Mouse (Mus musculus): ENCODE results near the gene 3110082I17Rik. TPM values are rescaled to one million over a fixed set of nuclear protein-coding genes. Genes with fewer than 3 reads are reported as not detected.

3110082I17Rik gene
- polyA plus RNA-seq, 1 experiment from 2014 or later: 26.8 TPM

DNA sequence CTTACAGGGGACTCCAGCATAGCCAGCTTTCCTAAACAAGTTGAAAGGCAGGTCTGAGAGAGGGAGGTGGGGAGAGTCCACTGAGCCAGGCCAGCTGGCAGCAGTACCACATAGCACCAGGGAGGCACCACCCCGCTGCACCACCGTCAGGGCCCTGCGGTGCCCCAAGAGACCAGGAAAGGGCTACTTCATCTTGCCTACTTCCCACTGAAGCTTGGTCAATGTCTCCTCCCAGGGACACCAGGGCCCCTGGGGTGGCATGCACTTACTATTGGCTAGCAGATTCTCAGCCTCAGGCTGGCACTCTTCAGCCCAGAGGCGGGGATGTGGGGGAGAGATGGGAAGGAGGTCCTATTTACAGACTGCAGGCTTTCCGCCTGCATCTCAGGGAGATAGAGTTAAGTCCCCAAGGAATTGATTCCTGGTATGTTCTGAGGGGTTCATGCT lies 136.3 kb downstream of the 3110082I17Rik start:
- Histone ChIP-seq H3K27me3 (peaks cover 46% of the 10 kb centered on the region), H3K4me1 (peaks cover 19% of the 10 kb centered on the region; the same call in 1 of the 2 replicates), H3K36me3 (ENCODE audit: poor library complexity, severe bottlenecking) (no peaks in the 10 kb centered on the region), H3K27ac (no peak overlapping the region), H3K4me3 (peak overlapping the region; percentile 62), H3K9ac (peak overlapping the region; percentile 78; the same call in 1 of the 2 replicates), H3K9me3 (replicated peaks) (no peaks in the 10 kb centered on the region), H3K4me2 (peak overlapping the region; percentile 95; the same call in 1 of the 2 replicates)
- ATAC-seq: no peak
- WGBS: 64% methylated on average over 5 of the region's 5 CpGs

DNA sequence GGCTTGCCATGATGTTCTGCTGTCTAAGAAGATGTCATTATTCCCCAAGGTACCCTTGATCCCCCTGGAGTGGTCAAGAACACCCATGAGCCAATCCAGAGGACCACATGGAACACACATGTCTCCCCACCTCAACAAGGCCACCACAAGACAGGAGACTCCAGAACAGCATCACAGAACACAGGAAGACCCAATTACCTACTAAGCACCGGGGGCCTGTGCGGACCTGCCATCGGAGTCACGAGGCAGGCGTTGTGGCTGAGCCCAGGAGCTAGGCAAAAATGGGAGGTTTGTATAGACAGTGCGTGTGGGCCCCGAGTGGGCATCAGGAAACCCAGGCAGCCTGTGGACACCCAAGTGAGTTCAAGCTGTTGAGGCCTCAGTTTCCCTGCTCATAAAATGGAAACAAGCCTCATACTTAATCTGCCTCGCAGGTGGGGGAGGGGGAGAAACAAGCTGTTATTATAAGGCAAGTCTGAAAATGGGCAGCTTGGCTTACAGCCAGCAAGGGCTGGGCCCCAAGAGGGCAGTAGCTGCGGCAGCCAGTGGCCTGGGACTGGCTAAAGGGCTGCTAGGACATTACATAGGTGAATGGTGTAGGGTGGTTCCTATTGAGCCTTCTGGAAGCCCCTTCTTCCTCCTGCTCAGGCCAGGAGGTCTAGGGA lies 136.9 kb downstream of the 3110082I17Rik start:
- Histone ChIP-seq H3K9ac (0 out of 2 replicates have a peak overlapping the region, but pooled peaks have one; percentile 12), H3K27ac (no peak overlapping the region), H3K9me3 (replicated peaks) (no peaks in the 10 kb centered on the region), H3K27me3 (peaks cover 46% of the 10 kb centered on the region), H3K4me1 (peaks cover 19% of the 10 kb centered on the region; the same call in 1 of the 2 replicates), H3K4me2 (no peak overlapping the region), H3K4me3 (no peak overlapping the region), H3K36me3 (ENCODE audit: poor library complexity, severe bottlenecking) (no peaks in the 10 kb centered on the region)
- ATAC-seq: no peak
- WGBS: 80% methylated on average over 9 of the region's 9 CpGs

DNA sequence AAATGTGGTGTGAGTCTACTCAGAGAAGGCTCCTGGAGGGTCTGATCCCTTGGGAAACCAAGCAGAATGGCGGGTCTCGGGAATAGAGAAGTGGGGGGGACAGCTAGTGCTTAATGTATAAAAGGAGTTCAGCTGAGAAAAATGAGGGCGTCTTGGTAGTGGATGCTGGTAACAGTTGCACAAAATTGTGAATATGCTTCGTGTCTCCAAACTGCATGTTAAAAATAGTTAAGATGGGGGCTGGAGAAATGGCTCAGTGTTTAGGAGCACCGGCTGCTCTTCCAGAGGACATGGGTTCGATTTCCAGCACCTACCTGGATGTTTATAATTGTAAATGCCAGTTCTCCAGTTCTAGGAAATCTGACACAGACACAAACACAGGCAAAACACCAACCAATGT lies 139.0 kb downstream of the 3110082I17Rik start:
- no peaks in the 10 kb centered on the region for H3K9me3 ChIP-seq (replicated peaks)
- H3K27me3 ChIP-seq: peaks cover 38% of the 10 kb centered on the region
- no peak overlapping the region for H3K27ac ChIP-seq
- no peak overlapping the region for H3K4me2 ChIP-seq
- H3K4me1 ChIP-seq: peaks cover 19% of the 10 kb centered on the region; the same call in 1 of the 2 replicates
- ATAC-seq: no peak
- H3K36me3 ChIP-seq (ENCODE audit: poor library complexity, severe bottlenecking): no peaks in the 10 kb centered on the region
- WGBS: 77% methylated on average over 6 of the region's 6 CpGs
- no peak overlapping the region for H3K4me3 ChIP-seq
- no peak overlapping the region for H3K9ac ChIP-seq

DNA sequence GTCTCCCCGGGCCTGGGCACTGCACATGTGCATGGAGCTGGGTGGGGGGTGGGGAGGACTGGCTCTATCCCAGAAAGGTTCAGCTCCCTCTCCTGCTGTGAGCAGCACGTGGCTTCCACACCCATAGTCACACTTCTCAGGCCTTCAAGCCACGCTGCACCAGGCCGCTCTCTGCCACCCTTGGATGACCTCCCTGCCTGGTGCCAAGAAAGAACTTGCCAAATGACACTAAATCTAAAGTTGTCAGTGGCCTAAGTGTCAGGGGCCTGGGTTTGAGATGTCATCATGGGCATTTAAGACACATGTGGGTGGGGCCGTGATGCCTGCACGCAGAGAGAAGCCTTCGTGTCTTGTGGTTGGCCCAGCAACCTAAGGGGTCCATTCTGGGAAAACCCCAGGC lies 139.9 kb downstream of the 3110082I17Rik start:
- no peak overlapping the region for H3K27ac ChIP-seq
- H3K4me1 ChIP-seq: peaks cover 16% of the 10 kb centered on the region; the same call in 1 of the 2 replicates
- H3K36me3 ChIP-seq (ENCODE audit: poor library complexity, severe bottlenecking): no peaks in the 10 kb centered on the region
- no peak overlapping the region for H3K9ac ChIP-seq
- no peak overlapping the region for H3K4me2 ChIP-seq
- H3K4me3 ChIP-seq: no peak overlapping the region
- ATAC-seq: no peak
- peaks cover 29% of the 10 kb centered on the region for H3K27me3 ChIP-seq
- no peaks in the 10 kb centered on the region for H3K9me3 ChIP-seq (replicated peaks)
- 81% methylated on average over 7 of the region's 7 CpGs for WGBS

DNA sequence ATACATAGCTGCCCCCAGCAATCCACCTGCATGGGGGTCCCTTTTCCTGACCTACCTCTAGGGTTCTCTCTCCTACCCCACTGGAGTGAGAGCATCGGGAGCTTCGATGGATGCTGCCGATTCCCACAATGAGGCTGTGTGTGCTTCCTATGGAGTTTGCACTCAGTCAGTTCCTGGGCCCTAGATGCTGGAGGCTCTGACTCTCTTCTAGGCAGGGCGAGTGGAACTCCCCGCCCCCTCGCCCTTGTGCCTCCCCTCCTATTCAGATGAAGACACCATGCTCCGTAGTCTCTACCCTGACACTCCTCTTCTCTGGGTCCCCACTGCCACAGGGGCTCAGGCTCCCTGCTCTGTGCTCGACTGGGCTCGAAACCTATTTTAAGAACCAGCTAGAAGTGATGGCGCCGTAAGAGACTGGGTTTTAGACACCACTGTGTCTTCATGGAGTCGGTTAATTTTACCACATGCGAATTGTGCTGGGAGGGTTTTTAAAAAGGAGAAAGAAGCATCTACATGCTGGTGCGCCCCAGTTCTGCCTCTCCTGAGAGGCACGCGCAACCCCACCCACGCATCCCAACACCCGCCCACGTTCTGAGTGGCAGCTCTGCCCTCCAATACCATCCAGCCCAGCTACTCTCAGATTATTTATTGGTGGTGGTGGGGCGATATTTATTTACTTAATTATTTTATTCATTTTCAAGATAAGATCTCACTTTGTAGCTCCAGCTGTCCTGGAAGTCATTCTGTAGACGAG lies 142.4 kb downstream of the 3110082I17Rik start:
- 64% methylated on average over 21 of the region's 21 CpGs for WGBS
- H3K4me2 ChIP-seq: no peak overlapping the region
- H3K27ac ChIP-seq: no peak overlapping the region
- peaks cover 4% of the 10 kb centered on the region for H3K27me3 ChIP-seq
- H3K36me3 ChIP-seq (ENCODE audit: poor library complexity, severe bottlenecking): no peaks in the 10 kb centered on the region
- no peak overlapping the region for H3K9ac ChIP-seq
- ATAC-seq: no peak
- no peak overlapping the region for H3K4me3 ChIP-seq
- no peaks in the 10 kb centered on the region for H3K4me1 ChIP-seq
- no peaks in the 10 kb centered on the region for H3K9me3 ChIP-seq (replicated peaks)

DNA sequence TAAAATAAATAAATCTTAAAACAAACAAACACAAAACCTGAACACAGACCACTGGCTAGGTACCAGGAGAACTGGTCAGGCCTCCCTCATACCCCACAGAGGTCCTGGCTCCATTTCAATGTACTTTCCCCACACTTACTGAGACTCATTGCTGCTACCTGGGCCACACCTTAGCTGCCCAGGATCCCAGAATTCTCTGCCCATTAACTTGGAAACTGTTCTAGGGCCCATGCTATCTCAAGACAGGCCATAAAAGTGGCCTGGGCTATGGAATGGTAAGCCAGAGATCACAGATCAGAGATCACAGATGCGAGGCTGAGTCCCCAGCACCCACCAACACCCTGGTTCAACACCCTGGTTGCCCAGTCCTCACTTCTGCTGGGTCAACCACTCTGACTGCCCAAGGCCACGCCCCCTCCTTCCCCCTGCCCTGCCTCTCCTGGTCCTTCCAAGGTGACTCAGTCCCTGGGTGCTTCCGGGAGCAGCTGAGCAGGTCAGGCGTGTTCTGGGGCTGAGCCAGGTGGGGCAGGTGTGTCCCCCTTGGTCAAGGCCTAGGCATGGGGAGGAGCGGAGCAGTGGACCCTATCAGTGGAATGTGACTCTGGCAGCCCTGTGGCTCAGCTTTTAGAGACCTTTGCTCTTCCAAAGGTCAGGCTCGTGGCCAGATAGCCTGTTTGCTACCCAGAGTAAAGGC lies 143.2 kb downstream of the 3110082I17Rik start:
- Histone ChIP-seq H3K9ac (no peak overlapping the region), H3K4me1 (no peaks in the 10 kb centered on the region), H3K36me3 (ENCODE audit: poor library complexity, severe bottlenecking) (no peaks in the 10 kb centered on the region), H3K4me2 (no peak overlapping the region), H3K9me3 (replicated peaks) (no peaks in the 10 kb centered on the region), H3K4me3 (no peak overlapping the region), H3K27ac (no peak overlapping the region), H3K27me3 (0 out of 2 replicates have a peak, but pooled peaks cover 2% of the 10 kb centered on the region)
- no peak for ATAC-seq
- 79% methylated on average over 6 of the region's 6 CpGs for WGBS

DNA sequence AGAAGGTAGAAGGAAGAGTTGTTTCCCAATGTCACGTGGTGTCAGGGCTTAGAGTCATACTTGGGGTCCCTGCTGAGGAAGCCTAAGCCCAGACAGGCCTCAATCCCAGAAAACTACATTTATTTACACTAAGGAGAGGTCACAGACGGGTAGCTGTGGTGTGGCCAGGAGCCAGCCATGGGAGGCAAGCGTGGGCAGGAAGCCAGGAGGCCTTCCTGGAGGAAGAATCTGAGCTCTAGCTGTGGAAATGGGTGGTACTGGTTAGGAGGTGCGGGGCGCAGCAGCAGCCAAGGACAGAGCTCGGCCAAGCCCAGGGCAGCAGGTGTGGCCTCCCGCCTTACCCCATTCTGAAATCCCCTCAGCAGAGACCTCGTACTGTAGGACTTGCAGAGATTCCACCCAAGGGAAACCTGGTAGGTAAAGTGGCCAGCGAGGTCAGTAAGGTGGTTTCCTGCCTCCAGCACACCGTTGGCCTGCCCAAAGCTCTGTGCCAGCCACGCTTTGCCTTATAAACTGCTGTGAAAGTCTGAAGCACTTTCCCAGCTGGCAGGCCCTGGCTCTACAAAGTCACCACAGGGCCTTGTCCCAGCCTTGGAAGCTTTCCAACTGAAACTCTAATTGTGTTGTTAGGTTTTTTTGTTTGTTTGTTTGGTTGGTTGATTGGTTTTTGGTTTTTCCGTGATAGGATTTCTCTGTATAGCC lies 145.2 kb downstream of the 3110082I17Rik start:
- H3K27ac ChIP-seq: no peak overlapping the region
- H3K4me2 ChIP-seq: no peak overlapping the region
- H3K9me3 ChIP-seq (replicated peaks): no peaks in the 10 kb centered on the region
- H3K4me1 ChIP-seq: no peaks in the 10 kb centered on the region
- H3K36me3 ChIP-seq (ENCODE audit: poor library complexity, severe bottlenecking): no peaks in the 10 kb centered on the region
- H3K27me3 ChIP-seq: 0 out of 2 replicates have a peak, but pooled peaks cover 2% of the 10 kb centered on the region
- 83% methylated on average over 12 of the region's 12 CpGs for WGBS
- H3K4me3 ChIP-seq: no peak overlapping the region
- no peak overlapping the region for H3K9ac ChIP-seq
- ATAC-seq: no peak

DNA sequence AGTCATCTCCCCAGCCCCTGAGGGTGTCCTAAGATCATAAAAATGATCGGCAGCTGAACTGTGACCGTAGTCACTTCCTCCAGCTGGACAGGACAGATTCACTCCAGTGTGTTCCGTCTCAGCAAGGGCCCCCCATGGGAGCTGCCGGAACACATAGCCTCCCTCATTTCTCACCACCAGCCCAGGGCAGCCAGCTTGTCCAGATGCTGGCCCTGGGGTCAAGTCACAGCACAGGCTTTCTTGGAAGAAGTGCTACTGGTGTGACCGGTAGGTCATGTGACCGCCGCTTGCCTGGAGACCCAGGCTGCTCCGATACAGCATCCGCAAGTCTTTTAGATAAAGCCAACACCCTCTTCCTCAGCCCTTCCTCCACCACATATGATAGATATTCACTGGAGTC lies 146.8 kb downstream of the 3110082I17Rik start:
- H3K9me3 ChIP-seq (replicated peaks): no peaks in the 10 kb centered on the region
- H3K27ac ChIP-seq: no peak overlapping the region
- 89% methylated on average over 9 of the region's 9 CpGs for WGBS
- no peaks in the 10 kb centered on the region for H3K36me3 ChIP-seq (ENCODE audit: poor library complexity, severe bottlenecking)
- H3K4me2 ChIP-seq: no peak overlapping the region
- no peak overlapping the region for H3K4me3 ChIP-seq
- no peaks in the 10 kb centered on the region for H3K4me1 ChIP-seq
- 0 out of 2 replicates have a peak, but pooled peaks cover 2% of the 10 kb centered on the region for H3K27me3 ChIP-seq
- ATAC-seq: no peak
- no peak overlapping the region for H3K9ac ChIP-seq

DNA sequence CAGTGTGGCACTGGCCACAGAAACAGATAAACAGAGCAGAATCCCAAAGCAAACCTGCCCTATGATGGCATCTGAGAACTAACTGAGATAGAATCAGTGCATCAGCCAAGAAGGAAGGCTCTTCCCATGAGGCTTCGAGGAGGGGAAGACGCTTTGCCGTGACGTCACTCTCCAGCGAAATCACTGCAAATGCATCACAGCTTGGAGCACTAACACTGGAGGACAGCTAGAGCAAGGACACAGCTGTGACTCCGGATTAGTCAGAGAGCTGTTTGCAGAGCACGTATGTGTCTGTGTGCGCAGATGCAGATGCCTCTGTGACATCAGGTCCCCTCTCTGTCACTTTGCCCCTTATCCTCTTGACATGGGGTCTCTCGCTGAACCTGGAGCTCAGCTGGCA lies 148.5 kb downstream of the 3110082I17Rik start:
- no peaks in the 10 kb centered on the region for H3K9me3 ChIP-seq (replicated peaks)
- no peaks in the 10 kb centered on the region for H3K27me3 ChIP-seq
- no peak overlapping the region for H3K9ac ChIP-seq
- no peak overlapping the region for H3K4me3 ChIP-seq
- H3K4me2 ChIP-seq: no peak overlapping the region
- no peaks in the 10 kb centered on the region for H3K4me1 ChIP-seq
- no peak for ATAC-seq
- no peak overlapping the region for H3K27ac ChIP-seq
- WGBS: 95% methylated on average over 9 of the region's 9 CpGs
- H3K36me3 ChIP-seq (ENCODE audit: poor library complexity, severe bottlenecking): no peaks in the 10 kb centered on the region

DNA sequence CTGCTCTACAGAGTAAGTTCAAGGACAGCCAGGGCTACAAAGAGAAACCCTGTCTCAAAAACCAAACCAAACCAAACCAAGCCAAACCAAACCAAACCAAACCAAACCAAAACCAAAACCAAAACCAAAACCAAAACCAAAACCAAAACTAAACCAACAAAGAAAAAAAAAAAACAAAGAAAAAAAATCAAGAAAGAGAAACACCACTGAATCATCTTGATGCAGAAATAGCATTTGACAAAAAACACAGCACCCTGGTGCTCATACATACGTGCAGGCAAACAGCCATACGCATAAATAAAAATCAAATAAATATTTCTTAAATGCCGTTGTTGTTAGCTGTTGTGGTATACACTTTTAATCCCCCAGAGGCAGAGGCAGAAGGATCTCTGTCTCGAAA lies 149.8 kb downstream of the 3110082I17Rik start:
- Histone ChIP-seq H3K27me3 (no peaks in the 10 kb centered on the region), H3K9ac (no peak overlapping the region), H3K9me3 (replicated peaks) (no peaks in the 10 kb centered on the region), H3K36me3 (ENCODE audit: poor library complexity, severe bottlenecking) (no peaks in the 10 kb centered on the region), H3K4me2 (no peak overlapping the region), H3K4me1 (no peaks in the 10 kb centered on the region), H3K27ac (no peak overlapping the region), H3K4me3 (no peak overlapping the region)
- 88% methylated on average over 4 of the region's 4 CpGs for WGBS
- no peak for ATAC-seq

DNA sequence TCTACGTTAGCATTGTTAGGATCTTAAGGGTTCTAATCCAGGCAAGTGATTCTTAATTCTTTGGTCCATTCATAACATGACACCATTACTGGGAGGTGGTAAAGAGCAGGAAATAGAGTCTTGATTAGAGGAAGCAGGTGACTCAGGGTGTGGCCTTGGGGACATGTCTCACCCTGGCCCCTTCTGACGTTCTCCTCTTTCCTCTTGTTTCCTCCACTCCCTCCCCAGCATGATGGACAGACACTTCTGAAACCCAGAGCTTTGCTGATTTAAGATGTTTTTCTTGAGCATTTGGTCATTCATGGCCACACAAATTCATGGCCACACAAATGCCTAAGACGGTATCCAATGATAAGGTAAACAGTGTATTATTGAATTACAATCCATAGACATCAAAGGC lies 150.4 kb downstream of the 3110082I17Rik start:
- no peak overlapping the region for H3K27ac ChIP-seq
- H3K4me3 ChIP-seq: no peak overlapping the region
- no peaks in the 10 kb centered on the region for H3K4me1 ChIP-seq
- no peaks in the 10 kb centered on the region for H3K9me3 ChIP-seq (replicated peaks)
- no peak overlapping the region for H3K9ac ChIP-seq
- no peaks in the 10 kb centered on the region for H3K36me3 ChIP-seq (ENCODE audit: poor library complexity, severe bottlenecking)
- ATAC-seq: no peak
- WGBS: 83% methylated on average over 3 of the region's 3 CpGs
- no peak overlapping the region for H3K4me2 ChIP-seq
- H3K27me3 ChIP-seq: no peaks in the 10 kb centered on the region

All from forebrain, embryonic 13.5 days (tissue).